Mouse (Mus musculus) limb, embryonic 11.5 days (tissue): ENCODE measurements around the gene Pnpla6. TPM values are rescaled to one million over a fixed set of nuclear protein-coding genes. Genes with fewer than 3 reads are reported as not detected.
"Not testable (repeated sequence)": the region's sequence is repeated elsewhere in the genome, so short reads cannot be mapped to it uniquely, and the experiment has no call there.

Source experiments
- ATAC-seq: fragments of 200-750 bp; cut with Nextera tagmentation; 2 replicates; pipeline ENCODE4 v1.8.0; 2017; ENCODE audit warnings: low read depth; ENCODE audit not compliant: insufficient number of reproducible peaks, low FRiP score, low TSS enrichment
- DNase-seq: peaks from one replicate; pipeline ENCODE4 v3.0.0-alpha.2; 2015; ENCODE audit warnings: low spot score
- H3K27ac ChIP-seq: fragments of 300-500 bp; sonication (generic); replicated peaks from 2 replicates; pipeline ENCODE4 v1.5.1; 2014; ENCODE audit warnings: low read depth, mild to moderate bottlenecking, low read length
- H3K27me3 ChIP-seq: fragments of 300-500 bp; sonication (generic); 2 replicates; pipeline ENCODE4 v1.6.1; 2014; ENCODE audit warnings: mild to moderate bottlenecking, low read length, mixed read lengths; ENCODE audit not compliant: control insufficient read depth, insufficient read depth
- H3K36me3 ChIP-seq: fragments of 300-500 bp; sonication (generic); 2 replicates; pipeline ENCODE4 v1.6.1; 2014; ENCODE audit warnings: mild to moderate bottlenecking, low read length, moderate library complexity, mixed read lengths; ENCODE audit not compliant: control insufficient read depth, insufficient read depth
- H3K4me1 ChIP-seq: fragments of 300-500 bp; sonication (generic); 2 replicates; pipeline ENCODE4 v1.6.1; 2014; ENCODE audit warnings: low read length, mixed read lengths; ENCODE audit not compliant: control insufficient read depth, insufficient read depth
- H3K4me2 ChIP-seq: fragments of 300-500 bp; sonication (generic); 2 replicates; pipeline ENCODE4 v1.6.1; 2014; ENCODE audit warnings: low read depth, mild to moderate bottlenecking, moderate library complexity; ENCODE audit not compliant: severe bottlenecking
- H3K4me3 ChIP-seq: fragments of 300-500 bp; sonication (generic); 2 replicates; pipeline ENCODE4 v1.5.1; 2014; ENCODE audit warnings: low read depth, low read length
- H3K9ac ChIP-seq: fragments of 300-500 bp; sonication (generic); 2 replicates; pipeline ENCODE4 v1.6.1; 2014; ENCODE audit warnings: mild to moderate bottlenecking, low read length
- H3K9me3 ChIP-seq: fragments of 300-500 bp; sonication (generic); 2 replicates; pipeline ENCODE4 v1.6.1; 2016; ENCODE audit warnings: low read length; ENCODE audit not compliant: control insufficient read depth
- WGBS: fragments of 180-500 bp; shearing (Covaris S2); extraction: QIAGEN DNeasy Blood & Tissue Kit; methylation state at CpG from one replicate; pipeline ENCODE4 v1.1.7; 2014; 5-methylcytosine and 5-hydroxymethylcytosine counted together
- polyA plus RNA-seq: library from polyadenylated mRNA; unstranded; fragments of >200 nt; fragmentation: Nextera tagmentation; extraction: Ambion mirVana; gene quantifications from 2 replicates; pipeline ENCODE4 v1.2.1, GENCODE M21; 2014

Pnpla6 gene
- polyA plus RNA-seq, 1 experiment from 2014 or later = 15.7 TPM

DNA sequence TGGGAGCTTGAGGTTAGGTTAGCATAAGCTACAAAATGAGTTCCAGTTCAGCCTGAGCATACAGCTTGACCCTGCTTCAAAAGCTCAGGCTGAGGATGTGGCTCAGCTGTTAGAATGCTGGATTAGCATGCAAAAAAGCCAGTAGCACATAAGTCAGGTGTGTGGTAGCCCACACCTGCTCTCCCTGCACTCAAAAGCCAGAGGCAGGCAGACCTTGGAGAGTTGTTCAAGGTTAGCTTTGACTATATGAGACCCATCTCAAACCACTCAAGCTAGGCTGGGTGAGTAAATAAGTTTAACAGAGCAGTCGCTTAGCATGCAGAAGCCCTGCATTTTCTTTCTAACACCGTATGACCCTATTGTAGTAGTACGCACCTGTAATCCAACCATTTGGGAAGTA, 59.4 kb downstream of the Pnpla6 start:
- Histone ChIP-seq H3K4me1 (no peaks in the 10 kb centered on the region), H3K36me3 (no peaks in the 10 kb centered on the region), H3K4me2 (no peak overlapping the region), H3K9ac (no peak overlapping the region), H3K27ac (no peak overlapping the region), H3K27me3 (no peaks in the 10 kb centered on the region), H3K9me3 (no peaks in the 10 kb centered on the region), H3K4me3 (no peak overlapping the region)
- WGBS = 93% methylated on average over 3 of the region's 3 CpGs
- DNase-seq (no peak), ATAC-seq (no peak)

DNA sequence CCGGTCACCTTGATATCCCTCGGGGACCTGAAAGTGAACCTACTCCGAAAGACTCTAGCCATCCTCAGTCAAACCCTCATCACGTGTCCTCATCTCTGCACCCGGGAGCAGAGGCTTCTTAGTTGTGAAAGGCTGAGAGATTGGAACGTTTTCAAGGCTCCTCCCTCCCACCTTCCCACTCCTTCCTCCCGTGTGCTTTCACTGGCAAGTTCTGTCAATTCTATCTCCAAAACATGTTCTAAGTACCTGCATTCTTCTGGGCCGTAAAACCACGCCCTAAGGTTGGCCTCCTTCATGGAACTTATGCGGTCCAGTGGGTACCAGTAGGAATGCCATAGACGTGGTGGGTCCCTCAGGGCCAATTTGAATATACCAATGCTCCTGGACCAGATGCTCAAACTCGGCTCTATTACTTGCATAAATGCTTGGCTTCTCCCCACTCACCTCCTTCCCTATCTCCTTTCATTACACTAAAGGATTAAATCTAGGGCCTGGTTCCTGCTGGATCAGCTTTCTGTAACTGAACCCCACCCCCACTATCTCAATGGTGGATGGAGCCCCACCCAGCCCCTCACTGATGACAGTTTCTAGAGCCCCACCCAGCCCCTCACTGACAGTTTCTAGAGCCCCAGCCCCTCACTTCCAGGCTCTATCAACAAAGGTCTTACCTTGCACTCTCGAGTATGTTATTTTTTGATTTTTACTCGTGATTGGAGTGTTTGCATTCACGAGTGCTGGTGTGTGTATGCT, 61.2 kb downstream of the Pnpla6 start:
- no peaks in the 10 kb centered on the region for H3K27me3 ChIP-seq

DNA sequence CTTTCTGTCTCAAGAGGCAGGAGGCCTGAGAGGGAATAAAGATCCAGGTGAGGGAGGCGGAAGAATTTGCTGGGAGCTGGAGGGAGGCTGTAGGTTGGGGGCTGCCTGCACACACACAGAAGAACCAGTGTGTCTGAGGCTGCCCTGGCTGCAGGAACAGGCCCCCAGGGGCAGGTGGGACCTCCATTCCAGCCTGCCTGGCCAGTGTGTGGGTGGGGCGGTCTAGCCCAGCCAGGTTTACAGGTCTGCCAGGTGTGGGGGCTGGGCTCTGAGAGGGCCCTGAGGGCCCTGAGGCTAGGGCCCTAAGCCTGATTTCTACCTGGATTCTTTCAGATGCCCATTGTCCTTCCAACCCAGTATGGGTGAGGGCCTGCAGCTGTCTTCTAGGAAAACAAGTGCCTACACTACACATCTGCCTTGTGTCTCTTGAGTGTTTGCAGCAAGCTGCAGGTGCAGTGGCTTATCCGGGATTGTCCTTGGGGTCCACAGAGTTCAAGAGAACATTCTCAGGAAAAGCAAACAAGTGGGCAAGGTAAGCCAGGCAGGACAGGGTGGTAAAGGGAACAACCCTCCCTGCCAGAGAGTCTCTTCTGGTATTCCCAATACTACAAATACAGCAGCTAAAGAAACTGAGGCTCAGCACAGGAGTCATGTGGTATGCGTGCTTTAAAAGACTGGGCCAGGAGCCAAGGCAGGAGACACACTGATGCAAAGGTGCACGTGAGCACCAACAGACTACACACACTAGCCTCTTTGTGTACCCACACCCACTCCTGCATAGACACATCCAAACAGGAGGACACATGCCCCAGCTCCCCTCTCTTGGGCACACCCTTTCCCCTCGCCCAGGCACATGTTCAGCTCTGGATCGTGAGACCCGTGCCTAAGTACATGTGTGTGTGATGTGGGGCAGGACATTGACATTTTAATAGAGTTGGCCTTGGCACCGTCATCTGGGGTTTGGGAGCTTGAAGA, 64.5 kb downstream of the Pnpla6 start:
- H3K27ac ChIP-seq = no peak overlapping the region
- no peak for ATAC-seq
- H3K4me3 ChIP-seq = no peak overlapping the region
- no peaks in the 10 kb centered on the region for H3K9me3 ChIP-seq
- DNase-seq = no peak
- no peaks in the 10 kb centered on the region for H3K4me1 ChIP-seq
- no peaks in the 10 kb centered on the region for H3K36me3 ChIP-seq
- no peaks in the 10 kb centered on the region for H3K27me3 ChIP-seq
- 81% methylated on average over 9 of the region's 9 CpGs for WGBS
- no peak overlapping the region for H3K4me2 ChIP-seq
- H3K9ac ChIP-seq = no peak overlapping the region

More for the DNA sequence above, 61.2 kb downstream of the Pnpla6 start:
- ATAC-seq = no peak
- WGBS = 80% methylated on average over 15 of the region's 15 CpGs
- Histone ChIP-seq H3K9me3 (no peaks in the 10 kb centered on the region), H3K4me2 (no peak overlapping the region), H3K27ac (no peak overlapping the region), H3K36me3 (no peaks in the 10 kb centered on the region), H3K9ac (no peak overlapping the region), H3K4me1 (no peaks in the 10 kb centered on the region), H3K4me3 (no peak overlapping the region)
- DNase-seq = no peak

- not testable (repeated sequence) for H3K36me3 ChIP-seq, DNase-seq, H3K9me3 ChIP-seq, H3K4me1 ChIP-seq, H3K9ac ChIP-seq, H3K4me2 ChIP-seq, H3K27ac ChIP-seq, H3K27me3 ChIP-seq, ATAC-seq, H3K4me3 ChIP-seq
- WGBS = 88% methylated on average over 1 of the region's 3 CpGs
Observed at GRCm38 (mm10) chr8:3581961-3582360, 66.8 kb downstream of the Pnpla6 start.

GRCm38 (mm10) chr8:3586452-3586851, 71.3 kb downstream of the Pnpla6 start:
- Histone ChIP-seq H3K27me3 (no peaks in the 10 kb centered on the region; the same call in 1 of the 2 replicates), H3K4me2 (no peak overlapping the region), H3K36me3 (no peaks in the 10 kb centered on the region), H3K4me3 (no peak overlapping the region), H3K9ac (no peak overlapping the region), H3K9me3 (no peaks in the 10 kb centered on the region), H3K4me1 (peaks cover 2% of the 10 kb centered on the region; the same call in 1 of the 2 replicates), H3K27ac (no peak overlapping the region)
- ATAC-seq (no peak), DNase-seq (no peak)
- 91% methylated on average over 2 of the region's 2 CpGs for WGBS

GRCm38 (mm10) chr8:3586993-3587390, 71.8 kb downstream of the Pnpla6 start, which contains the start of gene Camsap3:
Gene Camsap3, plus strand, starts transcription at chr8:3587293.
- Histone ChIP-seq H3K27ac (0 out of 2 replicates have a peak within 1 kb of the TSS, but pooled peaks have one; percentile 21), H3K4me3 (peak within 1 kb of the TSS; percentile 74), H3K4me2 (peak within 1 kb of the TSS; percentile 95), H3K9ac (peak within 1 kb of the TSS; percentile 67), H3K27me3 (no peaks in the 10 kb centered on the region; the same call in 1 of the 2 replicates), H3K36me3 (no peaks in the 10 kb centered on the region), H3K4me1 (peaks cover 2% of the 10 kb centered on the region; the same call in 1 of the 2 replicates), H3K9me3 (no peaks in the 10 kb centered on the region)
- no peak for DNase-seq
- no peak for ATAC-seq
- 9% methylated on average over 7 of the region's 7 CpGs for WGBS

- peak; percentile 81 for DNase-seq
- Histone ChIP-seq H3K4me3 (peak overlapping the region; percentile 74), H3K27me3 (no peaks in the 10 kb centered on the region; the same call in 1 of the 2 replicates), H3K36me3 (no peaks in the 10 kb centered on the region), H3K27ac (0 out of 2 replicates have a peak overlapping the region, but pooled peaks have one; percentile 21), H3K9me3 (no peaks in the 10 kb centered on the region), H3K4me2 (peak overlapping the region; percentile 95), H3K4me1 (peaks cover 2% of the 10 kb centered on the region; the same call in 1 of the 2 replicates), H3K9ac (peak overlapping the region; percentile 67)
- WGBS = under 1% methylated on average over 65 of the region's 77 CpGs
- ATAC-seq = peak; percentile 83
Observed at GRCm38 (mm10) chr8:3587391-3588257, 72.4 kb downstream of the Pnpla6 start.
